Mouse (Mus musculus) kidney, adult 2 months (tissue): ENCODE measurements around the gene Olfr266.

Experiments used
- CTCF ChIP-seq: fragments of 200-500 bp; conservative IDR thresholded peaks from 2 replicates; pipeline ENCODE4 v1.5.1; 2011; ENCODE audit warnings: low read depth, mild to moderate bottlenecking, control low read depth, low read length, moderate library complexity, mixed read lengths; ENCODE audit not compliant: insufficient read depth, insufficient read length
- POLR2A ChIP-seq: fragments of 200-500 bp; IDR thresholded peaks from one replicate; pipeline ENCODE4 v1.6.1; 2011; ENCODE audit warnings: low read depth, low read length, control low read depth

DNA sequence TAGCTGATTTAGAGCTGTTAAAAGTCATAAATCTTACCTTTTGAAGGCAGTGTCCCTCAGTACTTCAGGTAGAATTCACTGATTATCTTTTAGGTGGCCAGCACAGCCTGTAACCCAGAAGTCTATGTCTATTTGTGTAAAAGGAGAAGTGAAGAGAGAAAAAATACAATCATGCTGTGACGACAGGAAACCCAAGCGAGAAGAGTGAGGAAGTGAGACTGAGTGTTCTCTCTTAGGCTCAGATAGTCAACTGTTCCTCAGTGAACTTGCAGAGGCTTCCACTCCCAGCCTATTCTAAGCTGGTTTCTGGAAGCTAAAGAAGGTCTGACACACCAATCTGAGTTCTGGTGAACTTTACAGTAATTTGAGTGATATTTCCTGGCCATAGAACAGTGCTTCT, 36.2 kb downstream of the Olfr266 start, which contains the start of gene Cd53:
- TF ChIP-seq POLR2A (no peak), CTCF (no peak)
